Mouse (Mus musculus): ENCODE data around the gene Ntn5.
A peak's percentile ranks its signal among the peaks of the same experiment; 100 is the strongest.

The Ntn5 gene

DNA sequence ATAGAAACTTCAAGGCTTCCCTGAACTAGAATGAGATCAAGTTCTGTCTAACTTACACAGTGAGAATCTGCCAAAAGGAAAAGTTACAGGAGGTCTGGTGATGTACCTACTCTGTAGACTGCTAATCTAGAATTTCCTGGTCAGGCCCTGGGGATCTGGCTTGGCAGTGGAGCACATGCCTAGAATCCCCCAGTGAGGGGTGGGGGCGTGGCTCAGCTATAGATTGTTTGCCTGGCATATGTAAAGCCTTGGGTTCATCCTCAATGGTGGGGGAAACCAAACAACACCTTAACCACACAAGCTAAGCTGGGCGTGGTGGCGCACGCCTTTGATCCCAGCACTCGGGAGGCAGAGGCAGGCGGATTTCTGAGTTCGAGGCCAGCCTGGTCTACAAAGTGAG, 14.1 kb downstream of the Ntn5 start:
- DNase-seq (ENCODE audit: low spot score in 2 of 2): no peak

DNA sequence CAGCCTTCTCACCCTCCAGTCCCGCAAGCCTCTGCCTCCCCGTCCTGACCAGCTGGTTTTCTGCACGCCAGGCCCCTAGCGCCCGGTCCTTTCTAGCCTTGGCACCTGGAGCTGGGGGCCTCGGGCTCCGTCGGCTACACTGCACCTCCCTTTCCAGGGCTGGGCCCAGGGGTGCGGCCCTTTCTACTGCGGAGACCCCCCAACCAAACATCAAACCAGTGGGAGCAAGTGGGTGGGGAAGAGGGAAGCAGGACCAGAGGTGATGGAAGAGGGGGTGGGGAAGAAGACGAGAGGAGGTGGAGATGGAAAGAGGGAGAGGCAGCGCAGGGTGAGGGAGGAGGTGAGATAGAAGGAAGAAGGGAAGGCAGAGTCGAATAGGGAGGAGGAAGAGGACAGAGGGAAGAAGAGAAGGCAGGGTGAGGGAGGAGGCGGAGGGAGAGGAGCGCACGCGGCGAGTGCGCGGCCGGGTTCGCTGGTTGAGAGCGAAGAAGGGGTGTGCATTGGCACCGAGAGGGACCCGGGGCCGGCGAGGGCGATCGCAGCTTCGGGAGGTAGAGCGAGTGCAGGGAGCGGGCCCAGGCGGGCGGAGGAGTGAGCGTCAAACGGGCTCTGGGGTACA, 15.8 kb downstream of the Ntn5 start, which contains the start of gene Car11:
Car11 (plus strand) TSS at position 321 of the 619 bp plus-strand sequence.
- no peak for DNase-seq (ENCODE audit: low spot score in 2 of 2)

DNA sequence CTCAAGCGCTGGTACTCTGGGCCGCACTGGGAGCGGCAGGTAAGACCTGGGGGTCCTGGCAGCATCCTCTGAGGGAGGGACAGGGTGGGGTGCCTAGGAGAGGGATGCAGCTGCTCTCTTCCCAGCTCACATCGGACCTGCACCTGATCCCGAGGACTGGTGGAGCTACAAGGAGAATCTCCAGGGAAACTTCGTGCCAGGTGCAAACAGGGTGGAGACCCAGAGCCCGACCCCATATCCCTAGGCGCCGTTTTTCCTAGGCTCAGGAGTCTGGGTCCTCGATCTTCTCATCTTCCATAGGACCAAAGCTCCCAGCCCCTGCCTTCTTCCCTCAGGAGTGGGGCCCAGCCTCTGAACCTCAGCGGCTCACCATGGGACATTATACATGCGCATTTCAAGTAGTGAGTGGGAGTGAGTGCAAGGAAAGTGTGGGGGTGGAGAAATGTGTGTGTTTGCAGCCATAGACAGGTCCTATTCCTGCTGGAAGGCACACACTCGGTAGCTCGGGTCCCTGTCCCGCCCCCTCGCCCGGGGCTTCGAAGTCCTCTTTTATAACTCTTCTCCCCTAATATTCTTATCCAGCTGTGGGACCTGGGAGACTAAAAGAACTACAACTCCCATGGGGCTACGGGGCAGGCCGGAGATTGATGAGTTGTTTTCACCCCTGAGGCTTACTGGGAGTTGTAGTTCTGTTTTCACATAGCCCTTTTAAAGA, 16.6 kb downstream of the Ntn5 start:
- peak; percentile 62 to 78 for DNase-seq (ENCODE audit: low spot score in 2 of 2)

DNA sequence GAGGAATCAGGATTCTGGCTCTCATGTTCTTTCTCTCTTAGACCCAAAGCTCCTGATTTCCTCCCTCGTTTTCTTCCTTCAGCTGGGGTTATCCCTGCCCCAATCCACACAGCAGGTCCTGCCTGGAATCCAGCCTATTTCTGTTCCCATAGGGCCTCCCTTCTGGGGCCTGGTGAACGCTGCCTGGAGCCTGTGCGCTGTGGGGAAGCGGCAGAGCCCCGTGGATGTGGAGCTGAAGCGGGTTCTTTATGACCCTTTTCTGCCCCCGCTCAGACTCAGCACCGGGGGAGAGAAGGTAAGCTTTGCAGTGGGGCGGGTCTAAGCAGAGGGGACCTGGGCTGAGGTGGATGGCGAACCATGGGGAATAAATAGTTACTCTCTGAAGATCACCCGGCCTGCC, 17.2 kb downstream of the Ntn5 start:
- DNase-seq (ENCODE audit: low spot score in 2 of 2): no peak

DNA sequence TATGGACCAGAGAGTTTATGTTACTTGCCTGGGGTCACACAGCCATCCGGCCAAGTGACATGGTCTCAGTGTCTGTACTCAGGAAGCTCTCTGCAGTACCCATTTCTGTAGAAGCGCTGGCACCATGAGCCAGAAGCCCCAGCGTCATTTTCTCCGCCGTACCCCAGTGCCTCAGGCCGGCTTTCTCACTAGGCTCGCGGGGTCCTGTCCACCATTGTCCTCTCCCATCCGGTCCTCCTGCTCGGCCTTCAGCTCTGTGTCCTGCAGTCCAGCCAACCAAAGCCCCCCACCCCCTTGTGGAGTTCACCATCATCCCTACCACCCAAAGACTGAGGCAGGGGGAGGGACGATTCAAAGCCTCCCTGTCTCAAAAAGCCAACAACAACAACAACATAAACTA, 17.8 kb downstream of the Ntn5 start:
- no peak for DNase-seq (ENCODE audit: low spot score in 2 of 2)

DNA sequence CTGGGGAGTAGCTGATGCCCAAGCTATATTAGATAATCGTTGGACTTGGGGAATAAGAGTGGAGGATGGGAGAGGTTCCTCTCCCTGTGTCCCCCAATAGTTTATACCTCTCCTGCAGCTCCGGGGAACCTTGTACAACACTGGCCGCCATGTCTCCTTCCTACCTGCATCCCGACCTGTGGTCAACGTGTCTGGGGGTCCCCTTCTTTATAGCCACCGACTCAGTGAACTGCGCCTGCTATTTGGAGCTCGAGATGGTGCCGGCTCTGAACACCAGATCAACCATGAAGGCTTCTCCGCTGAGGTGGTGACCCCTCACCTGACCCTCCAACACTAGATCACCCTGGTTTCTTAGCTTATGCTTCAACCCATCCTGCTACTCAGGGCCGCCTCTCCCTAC, 18.5 kb downstream of the Ntn5 start:
- no peak for DNase-seq (ENCODE audit: low spot score in 2 of 2)

DNA sequence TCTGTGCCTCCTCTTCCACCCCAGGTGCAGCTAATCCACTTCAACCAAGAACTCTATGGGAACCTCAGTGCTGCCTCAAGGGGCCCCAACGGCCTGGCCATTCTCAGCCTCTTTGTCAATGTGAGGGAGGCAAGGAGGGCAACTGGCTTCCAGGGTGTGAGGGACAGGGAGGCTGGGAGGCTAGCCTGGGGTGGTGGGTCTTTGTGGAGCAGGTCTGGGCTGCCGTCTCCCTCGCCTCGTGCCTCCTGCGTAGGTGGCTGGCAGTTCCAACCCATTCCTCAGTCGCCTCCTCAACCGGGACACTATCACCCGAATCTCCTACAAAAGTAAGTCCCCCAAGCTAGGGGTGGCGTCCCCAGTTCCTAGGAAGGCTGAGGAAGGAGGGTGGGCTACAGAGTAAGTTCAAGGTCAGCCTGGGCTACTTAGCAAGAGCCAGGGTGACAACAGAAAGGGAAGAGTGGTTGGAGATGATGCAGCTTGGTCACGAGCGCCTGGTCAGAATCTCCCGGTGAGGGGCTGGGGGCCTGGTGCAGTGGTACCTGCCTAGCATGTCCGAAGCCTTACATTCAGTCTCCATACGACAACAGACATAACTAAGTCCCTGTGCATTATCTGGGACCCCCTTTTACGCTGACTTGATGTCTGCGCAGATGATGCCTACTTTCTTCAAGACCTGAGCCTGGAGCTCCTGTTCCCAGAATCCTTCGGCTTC, 19.1 kb downstream of the Ntn5 start:
- DNase-seq (ENCODE audit: low spot score in 2 of 2): no peak

DNA sequence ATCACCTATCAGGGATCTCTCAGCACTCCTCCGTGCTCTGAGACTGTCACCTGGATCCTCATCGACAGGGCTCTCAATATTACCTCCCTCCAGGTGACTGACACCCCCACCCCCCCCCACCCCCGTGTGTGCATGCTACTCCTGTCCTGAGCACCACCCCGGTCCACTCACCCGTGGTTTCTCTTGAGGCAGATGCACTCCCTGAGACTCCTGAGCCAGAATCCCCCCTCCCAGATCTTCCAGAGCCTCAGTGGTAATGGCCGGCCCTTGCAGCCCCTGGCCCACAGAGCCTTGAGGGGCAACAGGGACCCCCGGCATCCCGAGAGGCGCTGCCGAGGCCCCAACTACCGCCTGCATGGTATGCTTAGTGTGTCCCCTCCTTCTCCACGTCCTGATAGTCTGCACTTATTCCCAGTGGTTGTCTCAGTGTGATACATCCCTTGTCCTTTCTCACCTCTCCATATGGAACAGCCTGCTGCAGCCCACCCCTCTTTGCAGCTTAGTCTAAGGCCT, 19.8 kb downstream of the Ntn5 start:
- no peak for DNase-seq (ENCODE audit: low spot score in 2 of 2)

DNA sequence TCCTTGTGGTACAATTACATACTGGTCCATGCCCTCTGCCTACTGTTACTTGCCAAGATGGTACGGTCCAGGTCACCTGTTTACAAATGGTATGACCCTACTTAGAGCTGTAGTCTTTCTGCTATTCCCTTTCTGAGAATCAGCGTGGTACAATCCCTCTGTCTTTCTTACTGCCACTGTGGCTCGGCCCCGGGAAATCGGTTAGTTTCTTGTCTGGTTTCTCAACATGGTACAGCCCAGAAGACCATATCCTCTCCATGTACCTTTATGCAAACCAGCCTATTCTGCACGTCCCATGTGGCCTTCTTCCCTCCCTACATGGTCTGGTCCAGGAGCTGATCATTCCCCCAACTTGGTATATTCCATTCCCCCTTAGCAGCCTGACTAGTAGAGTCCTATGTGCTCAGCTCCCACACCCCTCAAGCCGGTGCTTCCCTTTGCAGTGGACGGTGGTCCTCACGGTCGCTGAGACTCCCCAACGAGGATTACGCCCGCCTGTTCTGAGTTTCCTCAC, 20.3 kb downstream of the Ntn5 start:
- peak in 1 of 2 experiments; percentile 71 for DNase-seq (ENCODE audit: low spot score in 2 of 2)

DNA sequence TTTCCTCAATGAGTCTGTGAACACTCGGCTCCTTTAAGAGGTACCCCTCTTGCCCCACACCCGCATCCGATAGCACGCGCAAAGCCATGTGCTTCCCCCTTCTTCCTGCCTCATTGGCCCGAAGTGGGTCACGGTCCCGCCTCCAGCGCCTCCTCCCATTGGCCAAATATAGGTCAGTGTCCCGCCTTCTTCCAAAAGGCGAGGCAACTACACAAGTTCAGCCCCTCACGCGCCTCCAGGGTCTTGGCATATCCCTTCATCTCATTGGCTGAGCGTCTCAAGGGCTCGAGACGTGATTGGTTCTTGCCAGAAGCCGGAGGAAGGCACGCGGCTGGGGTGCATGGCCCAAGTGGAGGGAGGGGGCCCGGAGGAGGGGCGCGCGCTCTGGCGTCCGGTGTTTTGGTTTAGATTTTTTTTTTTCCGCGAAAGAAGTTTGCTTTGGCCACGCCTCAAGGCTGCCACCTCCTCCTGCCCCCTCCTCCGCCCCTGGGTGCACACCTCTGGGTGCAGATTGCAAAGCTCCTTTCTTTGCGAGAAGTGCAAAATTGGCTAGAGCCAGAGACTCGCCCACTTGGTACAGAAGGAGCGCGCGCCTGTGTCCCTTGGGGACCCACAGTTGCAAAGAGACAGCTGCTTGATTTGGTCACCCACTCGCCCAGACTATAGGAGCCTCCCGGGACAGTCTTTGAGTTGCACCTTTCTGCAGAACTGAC, 21.1 kb downstream of the Ntn5 start, which contains the start of gene Dbp:
Dbp (plus strand) TSS at position 359 of the 713 bp plus-strand sequence.
- DNase-seq (ENCODE audit: low spot score in 2 of 2): peak; percentile 98 to 99

DNA sequence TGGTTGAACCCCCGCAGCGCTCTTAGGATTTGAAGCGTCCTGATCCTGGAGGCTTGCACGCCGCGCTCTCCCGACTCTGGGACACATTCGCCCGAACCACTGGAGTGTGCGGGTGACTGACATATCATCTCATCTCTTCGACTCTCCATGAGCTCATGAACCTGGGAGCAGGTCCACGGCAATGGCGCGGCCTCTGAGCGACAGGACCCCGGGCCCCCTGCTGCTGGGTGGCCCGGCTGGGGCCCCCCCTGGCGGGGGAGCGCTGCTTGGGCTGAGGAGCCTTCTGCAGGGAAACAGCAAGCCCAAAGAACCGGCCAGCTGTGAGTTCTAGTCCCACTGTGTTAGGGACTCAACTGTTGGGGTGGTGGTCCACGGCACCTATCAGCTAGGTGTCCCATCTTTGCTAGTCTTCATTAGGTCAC, 21.6 kb downstream of the Ntn5 start:
- DNase-seq (ENCODE audit: low spot score in 2 of 2): no peak

DNA sequence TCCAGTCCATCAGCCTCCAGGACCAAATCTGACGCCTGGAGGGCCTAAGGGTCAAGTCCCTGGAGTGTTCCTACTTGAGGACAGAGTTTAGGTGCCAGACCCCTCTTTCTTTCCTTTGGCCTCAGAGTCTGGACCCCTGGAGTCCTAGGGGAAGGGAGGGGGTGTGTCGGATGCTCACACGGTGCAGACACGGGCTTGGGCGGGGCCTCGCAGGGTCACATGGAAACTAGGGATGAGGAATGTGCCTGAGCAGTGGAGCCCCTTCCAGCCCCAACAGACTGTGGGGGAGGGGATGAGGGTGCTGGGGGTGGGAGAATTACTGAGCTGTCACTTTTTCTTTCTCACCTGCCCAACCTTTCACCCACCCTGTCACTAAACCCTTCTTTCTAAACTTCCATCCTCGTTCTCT, 22.1 kb downstream of the Ntn5 start:
- DNase-seq (ENCODE audit: low spot score in 2 of 2): peak; percentile 77 to 83

DNA sequence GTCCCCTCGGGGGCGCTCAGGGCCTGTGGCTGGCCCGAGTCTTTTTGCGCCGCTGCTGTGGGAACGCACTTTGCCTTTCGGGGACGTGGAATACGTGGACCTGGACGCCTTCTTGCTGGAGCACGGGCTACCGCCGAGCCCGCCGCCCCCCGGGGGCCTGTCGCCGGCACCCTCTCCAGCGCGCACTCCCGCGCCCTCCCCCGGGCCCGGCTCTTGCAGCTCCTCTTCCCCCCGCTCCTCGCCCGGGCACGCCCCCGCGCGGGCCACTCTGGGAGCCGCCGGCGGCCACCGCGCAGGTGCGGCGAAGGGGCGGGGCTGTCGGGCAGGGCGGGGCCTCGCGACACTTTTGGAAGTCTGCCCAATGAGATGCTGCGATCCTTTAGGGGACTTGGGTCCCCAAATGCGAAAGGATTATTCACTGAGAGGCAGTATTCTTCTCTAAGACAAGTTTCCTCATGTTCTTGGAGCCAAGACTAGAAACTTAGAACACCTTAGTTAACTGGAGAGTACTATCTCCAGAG, 23.0 kb downstream of the Ntn5 start:
- peak; percentile 87 to 90 for DNase-seq (ENCODE audit: low spot score in 2 of 2)

DNA sequence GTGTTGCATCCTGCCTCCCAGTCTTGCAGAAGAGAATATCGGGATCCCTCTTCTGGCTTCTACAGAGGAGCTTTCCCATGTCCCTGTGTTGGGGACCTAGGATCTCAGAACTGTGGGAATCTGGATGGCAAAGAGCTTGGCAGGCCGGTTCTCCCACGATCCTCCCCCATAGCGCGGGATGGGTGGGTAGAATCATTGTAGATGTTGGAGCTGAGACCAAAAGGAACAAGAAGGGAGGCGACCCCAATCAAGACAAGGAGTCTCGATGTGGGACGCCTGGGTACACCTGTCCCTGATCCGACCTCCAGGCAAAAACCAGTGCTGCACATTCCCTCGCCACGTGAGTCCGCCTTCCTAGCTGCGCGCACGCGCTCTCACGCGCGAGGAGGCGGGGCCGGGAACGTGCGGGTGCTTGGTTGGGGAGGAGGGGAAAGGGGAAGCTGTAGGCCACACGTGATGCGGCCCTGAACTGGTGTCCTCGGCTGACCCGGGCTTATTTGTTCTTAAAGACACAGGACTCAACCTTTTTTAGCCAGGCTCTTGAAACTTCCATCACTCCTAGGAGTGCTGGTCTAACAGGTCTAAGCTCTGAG, 23.6 kb downstream of the Ntn5 start:
- peak; percentile 93 to 97 for DNase-seq (ENCODE audit: low spot score in 2 of 2)

DNA sequence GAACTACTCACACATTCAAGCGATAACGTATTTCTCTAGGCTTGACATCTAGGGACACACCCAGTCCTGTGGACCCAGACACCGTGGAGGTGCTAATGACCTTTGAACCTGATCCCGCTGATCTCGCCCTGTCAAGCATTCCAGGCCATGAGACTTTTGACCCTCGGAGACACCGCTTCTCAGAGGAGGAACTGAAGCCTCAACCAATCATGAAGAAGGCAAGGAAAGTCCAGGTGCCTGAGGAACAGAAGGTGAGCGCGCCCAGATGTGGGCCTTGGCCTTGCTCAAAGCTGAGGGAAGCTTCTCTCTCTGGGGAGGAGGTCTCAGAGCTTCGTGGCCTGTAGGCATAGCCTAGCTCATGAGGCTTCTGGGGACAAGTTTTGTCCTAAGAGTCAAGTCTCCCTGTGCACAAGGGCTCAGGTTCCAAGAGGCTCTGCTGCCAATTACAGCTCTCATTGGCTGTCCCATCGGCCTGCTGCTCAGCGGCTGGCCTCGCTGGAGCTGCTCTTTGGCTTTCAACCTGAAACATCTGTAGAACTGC, 24.5 kb downstream of the Ntn5 start:
- DNase-seq (ENCODE audit: low spot score in 2 of 2): no peak

DNA sequence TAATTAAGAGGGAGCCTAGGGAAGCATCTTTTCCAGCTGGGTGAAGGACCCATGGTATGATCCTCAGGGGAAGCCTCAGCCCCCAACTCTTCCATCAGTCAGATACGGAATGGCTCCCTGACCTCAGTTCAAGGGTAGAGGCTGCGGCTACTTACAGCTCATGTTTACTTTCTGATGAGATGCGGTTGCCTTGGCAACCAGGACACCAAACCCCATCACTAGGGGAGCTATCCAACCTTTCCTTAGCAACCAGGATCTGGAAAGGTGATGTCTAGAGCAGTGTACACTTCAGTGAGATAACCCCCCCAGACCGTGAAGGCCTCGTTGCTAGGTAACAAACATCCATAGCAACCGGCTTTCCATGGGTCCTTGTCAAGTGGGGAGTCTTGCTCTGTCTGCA, 25.2 kb downstream of the Ntn5 start:
- DNase-seq (ENCODE audit: low spot score in 2 of 2): no peak

DNA sequence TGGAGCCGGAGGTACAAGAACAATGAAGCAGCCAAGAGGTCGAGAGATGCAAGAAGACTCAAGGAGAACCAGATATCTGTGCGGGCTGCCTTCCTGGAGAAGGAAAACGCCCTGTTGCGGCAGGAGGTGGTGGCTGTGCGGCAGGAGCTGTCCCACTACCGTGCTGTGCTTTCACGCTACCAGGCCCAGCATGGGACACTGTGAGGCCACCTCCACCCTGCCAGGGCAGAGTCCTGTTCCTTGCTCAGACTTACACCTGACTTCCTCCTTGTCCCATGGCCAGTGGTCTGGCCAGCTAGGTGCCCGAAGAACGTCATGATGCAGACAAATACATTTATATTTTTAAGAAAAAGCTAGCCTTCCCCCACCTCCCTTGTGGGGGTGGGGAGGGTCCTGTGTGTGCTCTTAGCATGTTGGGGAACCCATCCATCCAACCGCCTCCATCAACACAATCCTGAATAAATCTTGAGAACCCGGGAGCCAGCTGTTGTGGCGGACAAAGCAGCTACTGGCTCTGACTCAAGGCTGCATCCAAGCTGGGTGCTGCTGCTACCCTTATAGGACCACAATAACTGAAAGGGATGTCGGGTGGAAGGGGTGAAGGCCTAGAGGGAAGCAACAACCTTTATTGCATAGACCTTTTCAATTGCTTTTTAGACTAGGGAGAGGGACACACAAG, 26.0 kb downstream of the Ntn5 start:
- DNase-seq (ENCODE audit: low spot score in 2 of 2): no peak

DNA sequence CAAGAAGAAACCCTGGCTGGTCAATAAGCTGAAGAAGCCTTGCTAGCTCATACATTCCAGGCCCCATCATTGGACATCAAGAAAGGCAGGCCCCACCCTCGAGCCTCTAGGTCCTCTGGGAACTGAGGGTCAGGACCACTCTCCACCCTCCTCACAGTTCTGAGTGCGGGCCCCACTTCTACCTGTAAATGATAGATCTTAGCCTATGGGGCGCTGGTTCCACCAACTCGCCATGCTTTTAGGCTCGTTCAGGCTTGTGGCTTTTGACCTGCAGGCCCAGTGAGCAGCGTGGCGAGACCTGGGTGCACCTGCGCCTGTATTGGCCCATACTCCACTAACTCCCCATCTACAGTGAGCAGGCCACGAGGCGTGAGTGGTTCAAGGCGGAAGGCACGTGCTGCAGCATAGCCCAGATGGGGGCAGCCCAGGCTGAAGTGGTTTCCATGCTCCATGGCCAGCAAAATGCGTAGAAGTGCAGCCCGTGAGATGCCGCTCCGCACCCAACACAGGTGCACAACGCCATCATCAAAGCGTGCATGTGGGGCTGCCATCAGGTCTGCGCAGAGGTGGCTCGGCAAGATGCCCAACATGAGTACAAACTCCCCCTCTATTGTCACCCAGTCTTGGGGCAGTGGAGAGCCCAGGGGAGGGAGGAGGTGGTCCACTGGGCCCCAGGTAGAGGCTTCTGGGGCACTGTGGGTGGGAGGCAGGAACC, 26.8 kb downstream of the Ntn5 start:
- DNase-seq (ENCODE audit: low spot score in 2 of 2): no peak

DNA sequence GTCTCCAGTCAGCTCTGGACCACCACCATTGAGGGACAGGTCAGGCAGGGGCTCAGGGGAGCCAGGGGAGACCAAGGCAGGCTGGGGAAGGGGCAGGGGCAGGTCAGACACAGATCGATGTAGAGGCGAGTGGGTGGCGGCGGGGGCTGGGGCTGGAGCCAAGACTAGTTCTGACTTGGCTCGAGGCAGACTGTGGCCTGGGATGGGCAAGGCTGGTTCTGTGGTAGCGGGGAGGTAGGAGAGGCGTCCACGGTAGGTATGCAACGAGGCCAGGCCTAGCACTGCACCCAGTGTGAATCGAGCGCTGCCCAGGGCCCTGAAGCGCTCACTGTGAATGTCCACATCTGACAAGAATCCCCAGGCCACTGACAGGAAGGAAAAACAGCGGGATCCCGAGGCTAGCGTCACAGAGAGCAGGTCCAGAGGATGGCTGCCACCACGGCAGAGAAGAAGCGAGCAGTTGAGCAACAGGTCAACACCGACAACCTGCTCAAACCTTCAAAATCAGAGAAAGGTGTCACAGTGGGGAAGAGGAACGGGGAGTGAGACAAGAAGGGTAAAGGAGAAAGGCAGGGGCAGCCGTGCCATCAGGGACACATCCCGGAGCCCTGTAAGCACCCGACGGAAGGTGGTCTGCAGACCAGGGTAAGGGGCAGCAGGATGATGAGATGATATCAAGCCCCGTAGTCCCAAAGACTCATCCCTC, 27.6 kb downstream of the Ntn5 start:
- DNase-seq (ENCODE audit: low spot score in 2 of 2): no peak
